Mouse (Mus musculus): ENCODE data around the gene Hdac5.

GRCm38 (mm10) chr11:102207825-102208777, 21.9 kb downstream of the Hdac5 start:
- TF ChIP-seq CTCF (IDR thresholded peaks at IDR 0.05; ENCODE audit: low read depth, low read length) (no peak), GATA2 (IDR thresholded peaks at IDR 0.05; ENCODE audit: borderline replicate concordance, low read depth, low read length) (no peak)

Measured in G1E (cell line).